Mouse (Mus musculus) retina, postnatal 7 days (tissue): ENCODE data around the gene Gm853.
"Not testable (repeated sequence)": the region's sequence is repeated elsewhere in the genome, so short reads cannot be mapped to it uniquely, and the experiment has no call there.

Source experiments
- DNase-seq: peaks from one replicate; pipeline ENCODE4 v3.0.0-alpha.2; 2012; ENCODE audit warnings: low read depth, low spot score

Gm853 gene

DNA sequence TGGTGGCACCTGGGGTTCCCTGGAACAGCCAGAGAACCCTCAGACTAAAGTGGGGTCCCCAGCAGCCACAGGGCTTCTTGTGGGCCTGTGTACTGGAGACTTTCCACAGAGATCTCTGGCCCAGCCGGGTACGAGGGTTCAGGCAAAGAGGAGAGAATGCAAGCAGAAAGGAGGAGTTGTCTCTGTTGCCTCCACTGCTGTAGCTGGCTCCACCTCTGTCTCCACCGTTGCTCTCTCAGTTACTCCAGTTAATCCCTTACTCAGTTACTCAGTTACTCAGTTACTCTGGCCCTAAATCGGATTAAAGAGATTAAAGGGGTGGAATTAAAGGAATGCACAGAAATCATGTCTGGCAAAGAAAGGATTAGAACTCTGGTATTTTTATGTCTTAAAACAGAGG is at the start of gene Gm853:
Gene Gm853 (minus strand): TSS at position 223 of the 400 bp plus-strand sequence.
- DNase-seq, result no peak

- DNase-seq, result no peak
These were observed 48.6 kb upstream of the Gm853 start for GRCm38 (mm10) chr4:130270611-130271347.

- no peak for DNase-seq
These were observed 47.9 kb upstream of the Gm853 start for GRCm38 (mm10) chr4:130270089-130270488.

DNA sequence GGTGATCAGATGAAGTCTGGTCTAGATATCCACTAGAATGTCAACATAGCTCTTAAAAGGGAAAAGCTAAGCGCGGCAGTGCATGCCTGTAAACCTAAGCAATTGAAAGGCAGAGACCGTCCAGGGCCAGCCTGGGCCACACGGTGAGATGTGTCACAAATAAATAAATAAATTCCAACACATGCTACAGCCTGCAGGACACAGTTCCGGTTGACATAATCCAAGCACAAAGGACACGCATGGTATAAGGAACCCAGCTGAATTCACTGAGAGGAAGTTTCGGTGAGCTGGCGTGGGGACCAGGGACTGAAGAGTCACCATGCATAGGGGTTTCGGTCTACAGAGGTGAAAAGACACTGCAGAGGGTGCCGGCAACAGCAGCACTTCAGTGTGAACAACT is 46.5 kb upstream of the Gm853 start:
- no peak for DNase-seq

GRCm38 (mm10) chr4:130267069-130267468 is 44.9 kb upstream of the Gm853 start:
- DNase-seq, result no peak

GRCm38 (mm10) chr4:130266601-130267000 is 44.4 kb upstream of the Gm853 start:
- no peak for DNase-seq

GRCm38 (mm10) chr4:130264698-130265349 is 42.6 kb upstream of the Gm853 start:
- peak; percentile 41 for DNase-seq

DNA sequence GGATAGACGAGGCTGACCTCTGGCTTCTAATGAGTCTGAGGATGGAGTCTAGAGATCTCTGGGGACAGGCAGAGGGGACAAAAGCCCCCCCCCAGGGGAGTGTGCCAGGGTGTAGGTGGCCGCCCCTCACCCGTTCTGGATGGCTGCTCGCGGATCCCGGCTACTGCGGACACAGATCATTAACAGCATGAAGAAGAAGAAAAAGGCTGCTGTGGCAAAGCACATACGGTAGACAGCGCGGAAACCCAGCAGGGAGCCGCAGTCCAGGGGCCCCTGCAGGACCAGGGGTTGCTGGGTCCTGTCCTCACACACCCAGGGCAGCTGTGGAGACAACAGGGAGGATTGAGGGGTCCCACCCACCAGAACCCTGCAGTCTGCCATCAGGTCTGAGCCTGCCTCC is 41.9 kb upstream of the Gm853 start:
- DNase-seq, result no peak

GRCm38 (mm10) chr4:130260406-130260805 is 38.2 kb upstream of the Gm853 start:
- DNase-seq, result no peak

DNA sequence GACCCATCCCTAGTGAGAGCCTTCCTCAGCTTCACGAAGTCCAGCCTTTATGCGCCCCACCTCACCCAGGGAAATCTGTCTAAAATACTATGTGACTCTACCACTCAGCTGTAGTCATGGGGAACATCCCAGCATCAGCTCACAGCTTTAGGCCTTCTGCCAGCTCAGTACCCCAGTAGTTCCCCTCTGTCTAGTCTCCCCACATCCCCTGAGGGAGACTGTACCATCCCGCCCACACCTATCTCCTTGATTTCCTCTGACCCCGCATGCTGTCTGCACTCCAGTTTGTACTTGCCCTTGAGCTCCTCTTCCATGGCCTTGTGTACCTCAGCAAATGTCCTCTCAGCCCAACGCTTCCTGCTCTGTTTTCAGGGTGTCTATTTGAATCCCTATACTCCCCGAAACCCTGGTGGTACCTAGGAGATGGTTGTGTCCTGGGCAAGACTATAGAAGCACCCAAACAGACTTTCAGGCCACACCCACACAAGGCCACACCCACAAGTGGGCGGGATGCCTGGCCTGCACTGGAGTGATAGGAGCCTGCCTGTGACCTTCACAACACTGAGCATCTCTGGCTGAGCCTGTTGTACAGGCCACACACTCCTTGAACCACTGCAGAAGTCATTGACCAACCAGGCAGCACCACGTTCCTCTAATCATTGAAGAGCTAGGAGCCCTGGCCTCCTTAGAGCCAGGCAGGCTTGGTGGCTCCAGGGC is 30.4 kb upstream of the Gm853 start:
- DNase-seq, result no peak

- DNase-seq, result no peak
These were observed 29.6 kb upstream of the Gm853 start for GRCm38 (mm10) chr4:130251763-130252162.

GRCm38 (mm10) chr4:130251172-130251705 is 29.0 kb upstream of the Gm853 start:
- no peak for DNase-seq

DNA sequence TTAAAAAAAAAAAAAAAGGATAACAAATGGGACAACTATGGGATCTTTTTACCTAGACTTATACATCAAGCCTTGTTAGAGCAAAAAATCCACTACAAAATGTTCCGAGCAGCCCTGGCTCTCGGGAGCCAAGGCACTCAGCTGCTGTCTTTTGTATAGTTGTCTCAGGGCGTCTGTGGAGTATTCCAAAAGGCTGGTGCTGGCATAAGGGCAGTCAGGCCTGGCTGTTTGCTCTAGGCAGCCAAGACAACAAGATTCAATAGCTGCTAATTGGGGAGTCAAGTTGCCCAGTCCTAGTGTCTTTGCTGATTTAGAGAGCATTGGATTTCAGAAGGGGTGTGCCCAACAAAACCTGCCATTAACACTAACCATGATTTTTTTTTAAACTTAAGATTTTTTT is 26.4 kb upstream of the Gm853 start:
- no peak for DNase-seq

DNA sequence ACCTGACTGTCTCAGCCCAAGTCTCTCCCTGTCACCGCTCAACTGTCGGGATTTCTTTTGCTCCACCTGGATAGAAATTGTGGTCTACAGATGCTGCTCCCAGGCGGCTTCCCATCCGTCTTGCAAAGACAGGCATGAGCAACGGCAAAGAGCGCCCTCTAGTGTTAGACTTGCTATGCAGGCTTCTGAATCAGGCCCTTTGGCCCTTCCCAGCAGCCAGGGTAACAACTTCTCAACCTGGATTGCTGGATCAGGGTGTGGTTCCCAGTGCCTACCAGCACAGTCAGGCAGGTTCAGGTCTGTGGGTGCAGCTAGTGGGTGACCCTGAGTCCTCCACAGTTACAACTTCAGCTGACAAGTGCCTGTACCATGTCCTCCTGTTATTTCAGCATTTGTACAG is 23.9 kb upstream of the Gm853 start:
- DNase-seq, result peak; percentile 71

DNA sequence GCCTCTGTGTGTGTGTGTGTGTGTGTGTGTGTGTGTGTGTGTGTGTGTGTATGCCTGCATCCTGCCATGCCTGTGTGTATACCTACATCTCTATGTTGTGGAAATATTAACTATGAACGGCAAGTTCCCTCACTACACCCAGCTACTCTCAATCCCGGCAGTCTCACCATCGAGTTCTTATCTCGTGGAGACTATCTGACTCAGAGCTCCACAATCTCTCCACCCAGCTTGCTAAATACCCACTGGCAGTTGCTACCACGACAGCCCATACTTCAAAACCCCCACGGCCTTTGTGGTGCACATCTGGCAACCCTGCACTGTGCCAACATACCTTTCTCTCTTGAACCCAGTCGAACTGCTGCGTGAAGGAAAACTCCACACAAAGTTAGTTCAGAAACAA is 22.5 kb upstream of the Gm853 start:
- no peak for DNase-seq

DNA sequence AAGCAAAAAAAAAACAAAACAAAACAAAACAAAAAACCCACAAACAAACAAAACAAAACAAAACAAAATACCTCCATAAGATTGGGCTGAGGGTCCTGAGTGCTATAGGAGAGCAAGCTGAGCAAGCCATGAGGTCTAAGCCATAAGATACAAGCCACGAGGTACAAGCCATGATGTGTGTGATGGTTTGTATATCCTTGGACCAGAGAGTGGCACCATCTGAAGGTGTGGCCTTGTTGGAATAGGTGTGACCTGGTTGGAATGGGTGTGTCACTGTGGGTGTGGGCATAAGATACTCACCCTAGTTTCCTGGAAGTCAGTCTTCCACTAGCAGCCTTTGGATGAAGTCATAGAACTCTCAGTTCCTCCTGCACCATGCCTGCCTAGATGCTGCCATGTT is 21.4 kb upstream of the Gm853 start:
- not testable (repeated sequence) for DNase-seq

DNA sequence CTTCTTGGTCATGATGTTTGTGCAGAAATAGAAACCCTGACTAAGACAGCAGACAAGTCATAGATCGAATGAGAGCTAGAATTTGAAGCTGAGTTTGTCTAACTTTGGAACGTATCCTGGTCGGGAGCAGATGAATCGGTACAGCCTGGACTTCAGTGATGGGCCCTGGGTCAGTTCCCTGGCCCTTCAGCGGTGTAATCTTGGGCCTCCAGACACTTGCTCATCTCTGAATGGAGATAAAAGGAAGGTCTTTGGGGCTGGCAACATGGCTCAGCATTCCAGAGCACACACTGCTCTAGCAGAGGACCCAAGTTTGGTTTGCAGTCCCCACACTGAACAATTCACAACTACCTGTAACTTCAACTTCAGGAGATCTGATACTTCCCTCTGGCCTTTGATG is 20.8 kb upstream of the Gm853 start:
- DNase-seq, result no peak

- DNase-seq, result no peak
These were observed 18.5 kb upstream of the Gm853 start for GRCm38 (mm10) chr4:130240695-130241094.

DNA sequence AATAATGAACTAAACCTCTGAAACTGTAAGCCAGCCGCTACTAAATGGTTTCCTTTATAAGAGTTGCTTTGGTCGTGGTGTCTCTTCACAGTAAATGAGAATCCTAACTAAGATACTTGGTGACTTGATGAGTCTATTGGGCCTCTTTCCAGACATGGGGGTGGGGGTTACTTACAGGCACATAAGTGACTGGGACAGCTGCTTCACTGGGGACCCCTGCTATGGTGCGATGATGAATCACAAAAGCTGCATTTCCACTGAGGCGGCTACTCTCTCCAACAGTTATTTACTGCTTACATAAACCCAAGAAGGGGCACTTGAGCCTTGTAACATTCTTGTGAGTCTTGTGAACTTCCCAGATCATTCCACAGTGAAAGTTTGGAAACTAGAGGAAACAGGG is 15.4 kb upstream of the Gm853 start:
- DNase-seq, result no peak

DNA sequence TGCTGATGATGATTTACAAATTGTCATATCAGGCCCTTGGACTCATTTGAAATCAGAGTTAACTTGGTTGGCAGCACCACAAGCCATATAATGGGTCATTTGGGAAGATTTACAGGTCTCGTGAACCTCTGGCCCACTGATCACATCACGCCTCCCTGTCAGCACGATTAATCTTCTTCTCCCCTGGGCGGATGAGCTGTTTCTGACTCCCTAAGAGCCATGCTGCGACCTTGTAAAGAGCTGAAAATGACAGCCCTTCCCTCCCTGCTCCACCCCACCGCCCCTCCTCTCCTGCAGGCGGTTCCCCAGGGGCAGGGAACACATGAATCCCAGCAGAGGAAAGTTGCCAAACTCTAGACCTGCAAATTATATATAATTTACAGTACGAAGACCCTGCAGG is 14.2 kb upstream of the Gm853 start:
- DNase-seq, result no peak

DNA sequence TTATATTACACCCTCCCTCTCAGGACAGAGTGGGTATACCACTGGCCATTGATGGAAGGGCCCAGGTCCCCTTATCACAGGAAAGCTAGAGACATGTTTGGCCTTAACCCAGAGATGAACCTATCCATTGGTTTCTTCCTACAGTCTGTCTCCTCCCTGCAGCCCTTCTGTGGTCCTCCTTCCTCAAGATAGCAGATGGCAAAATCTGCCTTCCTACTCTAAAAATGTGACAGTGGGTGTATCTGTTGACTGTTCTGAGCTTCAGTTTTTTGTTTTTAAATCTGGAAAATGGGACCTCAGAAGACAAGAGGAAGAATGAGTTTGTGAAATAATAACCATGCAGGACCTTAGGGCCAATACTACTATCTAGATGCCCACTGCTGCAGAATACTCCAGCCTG is 1.9 kb upstream of the Gm853 start:
- DNase-seq, result no peak

- no peak for DNase-seq
These were observed 2.0 kb downstream of the Gm853 start for GRCm38 (mm10) chr4:130220176-130220575.

DNA sequence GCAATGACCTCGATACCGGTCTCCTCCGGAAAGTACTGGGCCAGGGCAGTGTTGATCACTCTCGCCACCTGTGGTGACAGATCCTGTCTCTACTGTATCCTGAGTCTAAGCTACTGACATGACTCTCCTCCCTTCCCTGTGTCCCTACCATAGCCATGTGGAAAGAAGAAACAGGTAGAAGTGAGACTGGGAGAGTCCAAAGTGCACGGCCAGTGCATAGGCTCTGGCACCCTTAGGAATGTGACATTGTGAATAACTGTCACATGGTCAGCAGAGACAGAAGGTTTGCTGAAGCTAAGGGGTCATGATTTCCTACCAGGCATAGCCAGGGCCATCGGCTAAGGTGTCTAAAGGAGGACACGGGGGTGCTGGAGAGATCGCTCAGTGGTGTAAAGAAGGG is 6.8 kb downstream of the Gm853 start:
- DNase-seq, result no peak
